Mouse (Mus musculus) brain, adult 2 months (tissue): ENCODE data around the gene Klkb1.

ENCODE experiments used
- DNase-seq: peaks from one replicate; pipeline ENCODE4 v3.0.0; 2011; ENCODE audit warnings: low read depth, low spot score

Gene Klkb1

GRCm38 (mm10) chr8:45268485-45268884 lies 26.2 kb downstream of the Klkb1 start:
- DNase-seq: no peak

DNA sequence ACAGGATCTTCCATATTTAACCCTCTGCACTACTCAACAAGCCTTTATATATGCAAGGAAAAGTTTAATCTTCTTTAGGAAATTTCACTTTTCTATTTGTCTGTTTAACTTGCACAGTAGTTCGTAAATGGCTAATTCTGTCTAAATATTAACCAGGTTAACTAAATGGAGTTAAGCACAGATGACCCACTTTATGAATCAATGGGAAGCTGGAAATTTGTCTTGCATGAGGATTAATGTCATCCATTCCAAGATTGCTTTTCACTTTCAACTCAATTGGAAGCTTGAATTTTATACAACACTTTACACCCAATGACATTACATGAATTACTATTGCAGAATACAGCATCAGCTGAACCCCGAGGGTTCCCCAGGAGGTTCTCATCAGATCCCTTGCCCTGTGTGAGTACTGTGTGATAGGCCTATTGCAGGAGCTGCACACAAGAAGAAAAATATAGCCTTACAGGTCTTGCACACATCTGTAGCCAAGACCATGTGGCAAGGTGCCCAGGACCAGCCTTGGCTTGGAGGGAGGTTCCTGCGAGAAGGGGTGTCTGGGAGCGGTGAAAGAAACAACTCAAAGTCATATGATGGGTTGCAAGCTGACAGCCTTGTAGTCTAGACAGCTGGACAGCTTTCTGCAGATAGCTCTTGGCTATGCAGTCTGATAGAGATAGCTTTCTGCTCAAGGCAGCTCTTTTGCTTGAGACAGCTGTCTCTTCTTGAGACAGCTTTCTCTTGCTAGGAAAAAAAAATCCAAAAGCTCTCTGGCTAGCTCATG lies 26.9 kb downstream of the Klkb1 start:
- peak; percentile 19 for DNase-seq

- DNase-seq: no peak
Observed at GRCm38 (mm10) chr8:45266993-45267392, 27.7 kb downstream of the Klkb1 start.

- DNase-seq: no peak
Observed at GRCm38 (mm10) chr8:45264918-45265317, 29.7 kb downstream of the Klkb1 start.

DNA sequence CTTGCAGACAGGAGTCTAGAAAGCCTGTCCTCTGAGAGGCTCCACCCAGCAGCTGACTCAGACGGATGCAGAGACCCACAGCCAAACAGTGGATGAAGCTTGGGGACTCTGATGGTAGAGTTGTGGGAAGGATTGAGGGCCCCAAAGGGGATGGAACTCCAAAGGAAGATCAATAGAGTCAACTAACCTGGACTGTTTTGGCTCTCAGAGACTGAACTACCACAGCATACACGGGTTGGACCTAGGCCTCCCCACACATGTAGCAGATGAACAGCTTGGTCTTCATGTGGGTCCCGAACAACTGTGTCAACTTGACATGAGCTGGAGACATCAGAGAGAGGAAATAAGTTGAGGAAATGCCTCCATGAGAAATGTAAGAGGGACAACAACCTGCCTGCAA lies 31.8 kb downstream of the Klkb1 start:
- no peak for DNase-seq

GRCm38 (mm10) chr8:45261920-45262319 lies 32.7 kb downstream of the Klkb1 start, which contains the start of gene F11:
F11 (minus strand) TSS chr8:45262031.
- no peak for DNase-seq

- no peak for DNase-seq
Observed at GRCm38 (mm10) chr8:45258421-45258820, 36.2 kb downstream of the Klkb1 start.

DNA sequence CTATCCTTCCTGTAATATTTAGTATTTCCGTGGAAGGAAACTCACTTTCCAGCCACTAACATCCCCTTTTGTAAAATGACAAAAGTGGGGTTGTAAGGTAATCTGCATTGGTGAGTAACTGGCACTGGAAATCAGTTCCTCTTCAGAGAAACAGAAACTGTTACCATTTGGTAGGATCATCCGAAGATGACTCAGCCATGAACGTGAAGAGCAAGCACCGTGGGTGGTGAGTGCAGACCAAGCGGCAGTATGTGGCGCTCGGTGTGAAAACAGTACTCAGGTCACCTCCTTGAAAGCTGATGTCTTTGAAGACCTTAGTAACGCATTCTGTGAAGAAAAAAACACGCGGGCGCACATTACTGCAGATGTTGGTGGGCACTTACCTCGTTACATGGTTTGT lies 39.6 kb downstream of the Klkb1 start:
- DNase-seq: peak; percentile 54

GRCm38 (mm10) chr8:45254194-45254842 lies 40.3 kb downstream of the Klkb1 start:
- no peak for DNase-seq

DNA sequence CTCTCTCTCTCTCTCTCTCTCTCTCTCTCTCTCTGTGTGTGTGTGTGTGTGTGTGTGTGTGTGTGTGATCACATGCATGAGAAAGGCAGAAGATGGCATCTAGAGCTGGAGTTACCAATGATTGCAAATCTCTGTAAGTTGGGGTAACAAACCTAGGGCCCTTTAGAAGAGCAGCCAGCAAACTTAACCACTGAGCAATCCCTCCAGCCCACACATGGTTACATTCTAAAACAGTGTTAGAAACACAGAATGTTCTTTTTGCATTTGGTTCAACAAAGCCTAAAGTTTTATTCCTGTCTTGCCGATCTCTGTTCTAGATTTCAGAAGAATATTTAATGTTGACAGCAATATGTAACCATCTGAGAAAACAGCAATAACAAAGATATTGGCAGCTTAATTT lies 41.1 kb downstream of the Klkb1 start:
- DNase-seq: peak; percentile 18

DNA sequence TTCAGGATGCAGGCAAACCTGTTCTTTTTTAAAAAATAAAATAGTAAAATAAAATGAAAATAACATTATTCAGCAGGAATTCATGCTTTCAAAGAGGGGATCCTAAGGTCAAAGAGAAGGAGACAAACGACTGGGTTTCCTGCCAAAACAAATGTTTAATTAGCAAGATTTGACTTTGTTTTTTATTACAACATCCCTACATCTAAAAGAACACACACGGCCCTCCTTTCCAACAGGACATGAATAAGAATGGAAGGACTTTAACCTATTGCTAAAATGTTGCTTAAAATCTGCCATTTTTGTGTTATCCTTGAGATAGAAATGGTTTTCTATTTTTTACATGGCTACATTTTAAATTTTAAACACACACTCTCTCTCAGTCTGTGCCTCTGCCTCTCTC lies 41.5 kb downstream of the Klkb1 start:
- no peak for DNase-seq

GRCm38 (mm10) chr8:45246307-45246706 lies 48.4 kb downstream of the Klkb1 start:
- no peak for DNase-seq

DNA sequence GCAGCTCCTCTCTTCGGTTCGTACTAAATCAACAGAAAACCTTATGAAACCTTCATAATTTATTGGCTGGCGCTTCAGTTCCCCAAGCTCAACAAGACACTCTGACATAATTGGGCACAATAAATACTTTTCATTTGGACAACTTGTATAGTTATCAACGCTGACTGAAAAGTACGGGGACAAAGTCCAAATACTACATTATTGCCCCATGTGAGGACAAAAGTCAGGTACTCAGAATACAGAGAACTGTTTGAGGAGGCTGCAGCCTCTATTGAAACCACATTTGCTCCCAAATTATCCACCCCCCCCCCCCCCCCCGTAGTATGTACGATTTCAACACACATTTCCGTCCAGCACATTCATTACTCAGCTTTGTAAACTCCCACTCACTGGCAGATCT lies 55.3 kb downstream of the Klkb1 start:
- DNase-seq: no peak

GRCm38 (mm10) chr8:45238282-45238681 lies 56.4 kb downstream of the Klkb1 start:
- DNase-seq: peak; percentile 62

DNA sequence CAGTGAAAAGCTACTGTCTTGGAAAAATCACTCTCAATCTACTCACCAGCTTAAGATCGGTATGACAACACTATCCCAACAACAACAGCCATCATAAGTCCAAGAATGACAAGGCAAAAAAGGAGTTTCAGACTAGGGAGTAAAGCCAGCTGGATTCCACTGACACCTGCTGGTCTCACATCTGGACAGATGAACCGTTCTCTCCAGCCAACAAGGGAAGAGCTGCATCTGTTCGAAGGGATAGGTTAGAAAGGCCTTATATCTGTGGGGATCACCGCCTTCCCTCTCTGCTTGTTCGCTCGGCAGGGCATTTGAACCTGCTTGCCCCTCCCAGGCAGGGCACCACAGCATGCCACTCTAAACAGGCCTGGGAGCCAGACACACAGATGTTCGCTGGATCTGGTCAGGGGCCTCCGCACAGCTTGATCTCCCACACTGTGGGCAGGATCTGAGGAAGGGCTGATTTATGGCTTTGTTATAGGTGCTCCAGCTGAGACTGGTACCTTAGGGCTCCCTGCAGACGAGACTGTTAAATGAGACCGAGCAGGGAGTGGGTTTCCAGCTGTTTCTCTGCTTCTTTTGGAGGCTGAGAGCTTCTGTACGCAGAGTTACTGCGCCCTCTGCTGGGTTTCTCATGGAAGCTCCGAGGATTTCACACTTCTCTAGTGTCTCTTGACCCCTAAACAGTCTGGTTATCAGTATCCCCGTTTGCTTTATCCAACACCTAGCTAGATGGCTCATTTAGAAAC lies 58.3 kb downstream of the Klkb1 start:
- peak; percentile 75 for DNase-seq

GRCm38 (mm10) chr8:45235228-45235627 lies 59.4 kb downstream of the Klkb1 start:
- peak; percentile 18 for DNase-seq

DNA sequence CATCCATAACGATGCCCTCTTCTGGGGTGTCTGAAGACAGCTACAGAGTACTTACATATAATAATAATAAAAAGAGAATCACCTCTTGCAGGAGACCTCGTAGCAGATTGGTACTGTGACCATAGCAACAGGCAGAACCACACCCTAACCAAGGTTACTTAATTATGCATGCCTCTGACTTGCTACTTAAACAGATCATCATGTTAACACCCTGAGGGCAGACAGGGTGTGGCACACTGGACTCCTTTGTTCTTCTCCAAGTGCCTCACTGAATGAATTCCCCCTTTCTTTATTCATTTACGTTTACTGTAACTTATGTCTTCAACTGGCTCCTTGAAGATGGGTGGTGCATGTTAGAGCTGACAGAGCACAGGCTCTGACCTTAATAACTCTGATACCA lies 61.4 kb downstream of the Klkb1 start:
- DNase-seq: no peak
